Mouse (Mus musculus) lung, adult 18-20 months (tissue): Measurements from ENCODE around the gene Lnx2.

Experiments
- DNase-seq, 2 experiments: peaks; one replicate each; pipeline ENCODE4 v3.0.0; 2022; ENCODE audit warnings: mixed read lengths in 2 of 2

The Lnx2 gene

DNA sequence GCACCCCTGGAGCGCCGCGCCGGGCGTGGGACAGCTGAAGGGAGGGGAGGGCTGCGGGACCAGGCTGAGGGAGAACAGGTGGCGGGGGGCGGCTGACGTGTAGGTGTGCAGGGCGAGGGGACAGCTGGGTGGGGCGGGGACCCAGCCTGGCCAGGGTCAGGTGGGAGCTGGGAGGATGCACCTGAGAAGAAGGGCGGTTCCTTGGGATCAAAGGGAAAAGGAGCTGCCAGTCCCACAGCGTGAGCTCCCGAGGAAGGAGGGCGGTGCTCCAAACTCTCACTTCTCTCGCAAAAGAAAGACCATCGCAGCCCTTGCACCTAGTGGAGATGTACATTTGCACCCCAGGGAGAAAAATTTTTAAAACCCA is 396 bp upstream of the Lnx2 start, which contains the start of gene Polr1d:
Polr1d (plus strand) TSS at position 252 of the 367 bp plus-strand sequence.
- no peak for DNase-seq

DNA sequence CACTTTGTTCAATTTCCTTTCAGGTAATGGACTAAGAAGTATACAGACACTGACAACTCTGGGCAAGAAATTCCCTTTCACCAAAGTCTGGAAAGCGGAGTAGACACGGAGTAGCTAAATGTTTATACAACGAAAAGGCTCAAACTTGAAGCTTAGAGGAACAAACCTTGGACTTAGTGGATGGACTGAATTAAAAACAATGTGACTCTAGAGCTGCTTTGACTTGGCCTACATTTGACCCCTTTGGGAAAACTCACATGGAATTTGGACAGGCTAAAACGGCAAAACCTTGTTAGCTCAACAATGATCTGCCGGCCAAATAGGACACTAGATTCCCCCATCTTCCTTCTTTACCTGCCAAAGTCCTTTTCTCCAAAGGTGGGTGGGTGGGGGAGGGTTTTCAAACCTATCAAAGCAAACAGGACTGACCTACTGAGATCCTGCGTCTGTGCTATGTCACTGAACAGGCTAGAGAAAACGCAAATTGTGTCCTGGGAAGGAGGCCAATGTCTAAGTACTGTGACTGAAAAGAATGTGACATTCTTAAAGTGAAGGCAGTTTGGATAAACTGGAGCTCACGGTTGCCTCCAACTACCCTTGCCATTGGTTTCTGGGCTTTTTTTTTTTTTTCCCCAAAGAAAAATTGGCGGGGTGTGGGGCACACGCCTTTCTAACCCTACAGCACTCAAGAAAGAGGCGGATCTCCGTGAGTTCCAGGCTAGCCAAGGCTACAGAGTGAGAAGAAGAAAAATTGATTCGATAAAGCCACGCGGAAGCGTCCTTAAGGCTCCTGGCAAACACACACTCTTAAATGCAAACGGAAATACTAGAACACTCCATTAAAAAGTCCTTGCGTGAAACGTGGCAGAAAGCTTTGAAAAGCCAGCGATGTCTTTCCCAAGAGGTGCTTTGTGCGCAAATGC is 1.0 kb downstream of the Lnx2 start:
- DNase-seq, result peak; percentile 55 to 80

DNA sequence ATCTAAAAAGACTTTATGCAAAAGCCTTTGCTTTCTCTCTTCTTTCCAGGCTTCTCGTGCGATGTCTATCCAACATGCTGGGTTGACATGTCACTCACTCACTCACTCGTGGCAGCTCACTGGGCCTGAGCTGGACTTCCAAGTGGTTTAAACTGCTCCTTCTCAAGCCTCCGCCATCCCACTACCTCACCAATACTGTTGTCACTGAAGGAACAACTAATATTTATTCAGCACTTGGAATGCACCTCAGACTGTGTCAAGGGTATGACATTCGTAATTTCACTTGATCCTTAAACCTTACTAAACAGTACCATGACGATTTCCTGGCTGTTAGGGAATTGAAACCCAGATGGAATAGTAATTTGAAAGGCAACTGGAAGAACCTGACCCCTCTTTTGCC is 2.6 kb downstream of the Lnx2 start:
- DNase-seq, result peak; percentile 77 to 85

DNA sequence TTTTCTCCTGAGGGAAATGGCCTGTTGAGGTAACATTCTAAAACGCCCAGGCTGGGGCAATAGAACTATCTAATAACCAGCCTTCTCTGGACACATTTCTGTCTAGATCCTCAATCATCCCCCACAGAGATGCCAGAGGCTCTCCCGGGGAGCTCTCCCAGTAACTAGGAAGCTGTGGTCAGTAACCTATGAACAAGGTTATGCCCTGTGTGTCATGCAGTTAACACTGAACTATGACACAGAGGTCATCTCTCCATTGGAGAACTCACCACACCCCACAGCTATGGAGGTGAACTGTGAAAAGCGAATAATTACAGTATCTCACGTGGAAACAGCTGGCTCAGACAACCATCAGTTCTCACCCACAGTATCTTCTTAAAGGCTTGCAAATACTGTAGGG is 4.5 kb downstream of the Lnx2 start:
- DNase-seq, result no peak

DNA sequence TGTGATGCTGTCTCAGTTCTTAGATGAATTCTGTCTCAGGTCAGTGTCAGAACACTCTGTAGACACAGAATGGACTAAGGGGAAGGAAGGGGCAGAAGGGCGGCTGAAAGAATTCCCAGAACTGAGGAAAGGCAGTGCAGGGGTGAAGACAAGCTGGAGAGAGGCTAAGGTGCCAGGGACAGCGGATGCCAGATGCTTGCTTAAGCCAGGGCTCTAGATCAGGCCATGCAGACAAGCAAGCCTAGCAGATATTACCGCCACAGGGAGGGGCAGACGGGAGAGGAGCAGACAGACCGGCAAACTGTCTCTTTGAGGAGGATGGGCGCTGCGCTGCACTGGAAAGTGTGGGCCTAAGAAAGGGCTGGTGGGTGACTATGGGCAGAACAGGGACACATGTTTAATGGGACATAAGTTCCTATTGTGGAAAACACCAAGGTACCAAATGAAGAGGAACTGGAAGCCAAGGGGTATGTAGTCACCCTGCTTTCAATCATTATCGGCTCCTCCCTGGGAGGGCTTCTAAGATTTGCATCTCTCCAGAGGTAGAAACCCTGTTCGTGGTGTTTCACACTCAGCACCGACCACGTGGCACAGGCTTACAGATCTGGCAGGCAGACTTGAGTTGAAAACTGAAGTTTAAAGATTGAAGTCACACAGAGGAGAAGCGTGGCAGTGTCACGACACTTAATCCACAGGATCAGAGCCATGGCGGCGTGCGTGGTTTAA is 5.4 kb downstream of the Lnx2 start:
- DNase-seq, result peak; percentile 46 to 58

DNA sequence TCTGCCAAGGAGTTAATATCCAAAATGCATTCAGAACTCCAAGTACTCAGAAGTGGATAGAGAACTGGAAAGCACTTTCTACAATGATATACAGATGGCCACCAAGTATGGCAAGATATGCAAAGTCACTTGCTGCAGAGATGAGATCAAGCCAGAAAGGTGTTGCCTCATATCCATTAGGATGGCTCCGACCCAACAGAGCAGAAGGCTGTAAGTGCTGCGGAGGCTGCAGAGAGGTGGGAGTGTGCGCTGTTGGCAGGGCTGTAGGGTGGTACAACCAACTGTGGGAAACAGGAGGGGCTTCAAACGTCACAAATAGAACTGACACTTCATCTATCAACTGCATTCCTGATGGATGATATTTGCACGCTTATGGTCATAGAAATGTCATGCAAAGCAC is 7.5 kb downstream of the Lnx2 start:
- DNase-seq, result peak in 1 of 2 experiments; percentile 43

DNA sequence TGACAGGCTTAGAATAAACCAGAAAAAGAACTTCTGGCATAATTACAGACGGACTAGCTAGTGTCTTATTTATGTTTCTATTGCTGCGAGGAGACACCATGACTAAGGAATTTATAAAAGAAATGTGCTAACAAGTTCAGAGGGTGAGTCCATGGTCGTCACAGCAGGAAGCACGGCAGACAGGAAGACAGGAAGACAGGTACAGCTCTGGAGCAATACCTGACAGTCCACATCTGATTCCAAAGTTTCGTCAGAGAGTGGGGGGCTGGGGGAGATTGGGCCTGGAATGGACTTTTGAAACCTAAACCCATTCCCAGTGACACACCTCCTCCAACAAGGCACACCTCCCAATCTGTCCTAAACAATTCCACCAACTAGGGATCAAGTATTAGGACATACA is 9.4 kb downstream of the Lnx2 start:
- DNase-seq, result no peak

DNA sequence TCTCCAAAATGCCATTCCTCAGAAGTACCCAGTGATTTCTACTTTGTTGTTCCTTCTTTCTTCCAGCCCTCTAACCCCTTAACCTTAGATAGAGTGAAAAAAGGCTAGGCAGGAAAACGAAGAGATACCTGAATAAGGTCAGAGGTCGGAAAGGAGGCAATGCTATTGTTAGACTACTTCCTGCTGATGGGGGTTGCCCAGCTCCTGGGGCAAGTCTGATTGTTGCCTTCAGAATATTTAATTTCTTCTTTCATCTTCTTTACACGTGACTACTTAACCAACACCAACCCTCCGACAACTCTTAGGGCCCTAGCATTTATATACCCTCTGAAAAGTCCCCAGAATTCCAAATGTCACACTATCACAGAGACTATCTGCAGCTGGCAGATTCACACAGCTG is 10.3 kb downstream of the Lnx2 start:
- DNase-seq, result no peak

DNA sequence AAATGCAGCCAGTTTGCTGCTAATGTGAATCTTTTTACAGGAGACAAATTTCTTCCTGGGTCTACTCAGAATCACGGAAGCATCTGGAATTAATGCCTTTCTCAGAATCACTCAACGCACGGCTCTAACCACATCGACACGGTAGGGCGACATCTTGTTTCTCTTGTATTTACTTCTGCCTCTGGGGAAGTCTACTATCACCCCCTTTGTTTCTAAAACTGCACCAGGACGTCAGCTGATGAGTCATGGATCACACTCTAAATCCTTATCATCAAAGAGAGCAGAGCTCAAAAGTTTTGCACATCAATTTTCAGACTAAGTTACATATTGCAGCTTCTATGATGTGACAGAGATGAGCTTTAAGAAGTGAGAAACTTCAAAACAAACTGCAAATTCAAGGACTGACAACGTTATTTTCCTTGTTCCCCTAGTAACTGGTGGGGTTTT is 13.1 kb downstream of the Lnx2 start:
- DNase-seq, result no peak

DNA sequence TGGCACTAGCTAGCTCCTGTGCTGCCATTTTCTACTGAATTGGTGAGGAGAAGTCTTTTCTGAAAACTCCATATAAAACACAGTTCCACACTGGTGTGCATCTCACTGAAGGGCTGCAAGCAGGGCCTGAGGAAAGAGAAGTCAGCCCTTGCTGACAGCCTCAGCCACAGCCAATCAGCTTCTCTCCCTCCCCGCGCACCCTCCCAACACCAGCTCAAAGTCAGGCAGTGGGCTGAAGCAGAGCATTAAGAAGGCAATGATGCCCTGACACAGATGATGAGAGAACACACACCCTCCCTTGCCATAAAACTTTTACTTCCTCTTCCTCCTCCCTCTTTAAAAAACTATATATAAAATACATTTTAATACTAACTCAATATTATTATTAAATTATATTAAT is 16.4 kb downstream of the Lnx2 start:
- no peak for DNase-seq

DNA sequence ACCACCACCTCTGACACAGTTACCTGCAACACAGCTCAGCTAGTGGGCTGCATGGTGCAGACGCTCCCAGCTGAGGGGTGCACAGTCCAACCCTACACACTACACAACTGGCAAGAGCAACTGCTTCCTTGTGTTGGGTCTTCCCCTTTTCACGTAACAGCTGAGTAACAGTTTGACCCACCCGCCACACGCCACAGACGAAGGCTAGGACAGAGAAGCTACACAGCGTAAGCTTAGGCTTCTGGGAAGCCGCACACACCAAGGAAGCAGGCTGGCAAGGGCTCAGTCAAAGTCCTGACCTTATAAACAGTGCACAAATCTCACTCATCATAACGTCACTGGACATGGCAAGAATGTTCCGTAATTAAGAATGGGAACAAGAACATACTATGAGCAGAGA is 17.1 kb downstream of the Lnx2 start:
- peak in 1 of 2 experiments; percentile 57 for DNase-seq

DNA sequence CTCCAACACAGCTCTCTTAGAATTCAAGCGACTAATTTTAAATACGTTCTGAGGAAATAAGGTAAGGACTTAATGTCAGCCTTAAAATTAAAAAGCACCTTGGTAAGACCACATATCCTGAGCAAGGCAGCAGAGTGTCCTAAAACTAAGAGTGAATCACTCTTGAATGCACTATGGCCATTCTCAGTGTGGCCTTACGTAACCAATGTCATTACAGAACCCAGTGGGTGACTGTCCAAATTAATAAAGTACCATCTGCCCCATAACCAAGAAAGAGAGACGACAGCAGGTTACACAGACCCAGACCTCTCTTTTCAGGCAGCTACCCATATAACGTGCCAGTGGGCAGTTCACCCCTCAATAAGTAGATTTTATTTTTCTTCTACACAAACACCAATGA is 17.7 kb downstream of the Lnx2 start:
- DNase-seq, result no peak

DNA sequence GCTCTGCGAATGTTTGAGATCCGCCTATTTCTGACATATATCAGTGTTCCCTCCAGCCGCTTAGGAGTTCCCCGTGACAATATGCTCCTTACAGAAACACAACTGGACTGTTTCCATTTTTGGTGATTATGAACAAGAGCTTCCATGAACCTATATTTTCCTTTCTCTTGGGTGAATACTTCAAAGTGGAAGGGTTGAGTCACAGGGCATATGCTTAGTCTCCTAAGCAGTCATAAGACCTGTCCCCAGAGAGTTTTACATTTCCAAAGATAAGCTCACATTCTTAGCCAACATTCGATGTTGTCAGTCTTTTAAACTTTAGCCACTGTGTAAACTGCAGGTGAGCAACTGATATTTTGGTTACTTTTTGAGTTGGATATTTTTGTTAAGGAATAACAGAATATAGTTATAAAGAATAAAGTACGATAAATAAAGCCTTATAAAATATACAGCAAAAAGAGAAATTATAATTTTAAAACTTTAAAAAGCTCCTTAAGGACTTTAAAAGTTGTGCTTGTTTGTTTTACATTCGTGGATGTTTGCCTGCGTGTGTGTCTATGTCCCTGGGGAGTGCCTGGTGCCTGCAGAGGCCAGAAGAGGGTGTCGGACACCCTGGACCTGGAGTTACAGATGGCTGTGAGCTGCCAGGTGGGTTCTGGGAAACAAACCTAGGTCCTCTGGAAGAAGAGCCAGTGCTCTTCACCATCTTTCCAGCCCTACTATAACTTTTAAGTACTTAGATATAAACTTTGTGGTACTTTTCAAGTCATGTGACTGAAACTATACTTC is 18.6 kb downstream of the Lnx2 start:
- no peak for DNase-seq

DNA sequence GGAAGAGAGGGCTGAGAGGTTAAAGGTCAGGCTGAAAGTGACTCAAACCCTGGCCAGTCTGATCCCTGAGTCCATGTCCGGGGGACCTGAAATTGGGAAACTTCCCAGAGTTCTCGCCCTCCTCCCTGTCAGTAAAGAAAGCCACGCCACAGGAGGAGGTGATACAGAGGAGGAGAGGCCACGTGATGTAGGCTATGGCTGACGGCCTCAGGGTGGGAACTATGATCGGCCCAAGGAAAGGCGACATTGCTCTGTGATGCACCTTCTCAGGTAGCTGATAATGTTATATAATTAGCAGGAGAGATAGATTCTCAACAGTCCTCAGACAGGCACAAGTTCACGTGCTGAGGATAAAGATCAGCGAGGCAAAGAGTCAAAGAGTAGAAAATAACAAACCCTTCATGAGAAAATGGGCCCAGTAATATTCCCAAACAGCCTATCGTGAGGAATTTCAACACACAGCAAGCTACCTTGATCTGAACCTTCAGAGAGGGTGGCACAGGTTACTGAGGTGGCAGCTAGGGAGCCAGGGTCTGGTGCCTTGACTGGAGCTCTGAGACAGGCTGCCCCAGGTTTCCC is 19.6 kb downstream of the Lnx2 start:
- DNase-seq, result no peak

DNA sequence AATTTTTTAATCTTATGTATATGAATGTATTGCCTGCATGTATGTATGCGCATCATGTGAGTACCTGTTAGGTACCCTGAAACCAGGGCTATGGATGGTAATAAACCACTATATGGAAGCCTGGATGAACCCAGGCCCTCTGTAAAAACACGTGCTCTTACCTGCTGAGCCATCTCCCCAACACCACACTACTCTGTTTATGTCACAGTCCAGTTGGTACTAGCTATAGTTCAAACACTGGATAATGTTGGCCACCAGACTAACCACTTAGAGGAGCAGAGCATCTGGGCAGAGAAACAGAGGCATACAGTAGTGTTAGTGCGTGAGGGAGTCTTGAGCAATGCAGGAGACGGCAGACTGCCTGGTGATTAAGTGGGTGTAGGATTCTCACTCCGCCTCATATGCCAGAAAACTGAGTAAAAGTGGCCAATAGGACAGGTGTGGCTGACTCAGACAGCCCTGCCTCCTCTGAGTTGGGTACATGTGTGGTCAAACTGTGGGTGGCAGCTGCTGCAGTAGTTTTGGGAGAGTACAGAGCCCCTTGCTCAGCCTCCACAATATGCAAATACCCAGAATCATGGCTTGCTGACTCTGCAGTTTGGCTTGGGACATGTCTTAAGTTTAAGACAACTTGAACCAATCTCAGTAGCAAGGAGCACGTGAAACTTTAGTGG is 20.7 kb downstream of the Lnx2 start:
- DNase-seq, result no peak

DNA sequence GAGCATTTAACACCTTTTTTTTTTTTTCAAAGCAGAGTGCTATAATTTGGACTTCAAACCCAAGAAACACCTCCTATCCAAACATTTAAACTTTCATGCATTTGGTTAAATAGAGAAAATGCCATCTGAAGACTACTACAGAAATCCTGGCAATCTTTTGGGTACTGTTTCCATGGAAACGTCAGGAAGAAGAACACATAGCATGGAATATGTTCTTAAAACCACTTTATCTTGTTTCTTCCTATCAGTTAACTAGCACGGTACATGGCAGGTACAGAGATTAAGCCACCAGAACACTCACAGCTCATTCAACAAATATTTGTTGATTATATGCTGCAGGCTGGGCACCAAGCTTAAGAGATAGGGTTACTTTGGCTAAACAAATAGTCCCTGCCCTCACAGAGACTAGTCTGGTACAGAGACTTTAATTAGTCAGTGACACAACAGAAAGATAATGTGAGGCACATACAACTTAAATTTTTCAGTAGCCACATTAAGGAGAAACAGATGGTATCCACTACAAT is 21.6 kb downstream of the Lnx2 start:
- DNase-seq, result no peak

DNA sequence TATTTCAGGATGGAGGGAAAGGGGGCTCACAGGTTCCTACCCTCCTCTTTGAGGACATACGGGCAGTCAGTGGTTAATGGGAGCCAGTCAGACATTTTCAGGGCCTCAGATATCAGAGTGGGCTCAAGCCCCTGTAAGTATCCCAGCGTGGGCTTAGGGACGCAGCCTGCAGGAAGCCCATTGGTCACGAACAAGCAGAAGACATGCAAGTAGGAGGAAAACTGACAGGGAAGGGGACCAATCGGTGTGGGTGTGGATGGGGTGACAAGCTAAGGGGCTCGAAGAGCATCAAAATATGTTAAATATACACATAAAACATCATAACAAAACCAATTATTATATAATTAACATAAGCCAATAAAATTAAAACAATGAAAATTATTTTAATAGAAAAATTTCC is 22.1 kb downstream of the Lnx2 start:
- no peak for DNase-seq

DNA sequence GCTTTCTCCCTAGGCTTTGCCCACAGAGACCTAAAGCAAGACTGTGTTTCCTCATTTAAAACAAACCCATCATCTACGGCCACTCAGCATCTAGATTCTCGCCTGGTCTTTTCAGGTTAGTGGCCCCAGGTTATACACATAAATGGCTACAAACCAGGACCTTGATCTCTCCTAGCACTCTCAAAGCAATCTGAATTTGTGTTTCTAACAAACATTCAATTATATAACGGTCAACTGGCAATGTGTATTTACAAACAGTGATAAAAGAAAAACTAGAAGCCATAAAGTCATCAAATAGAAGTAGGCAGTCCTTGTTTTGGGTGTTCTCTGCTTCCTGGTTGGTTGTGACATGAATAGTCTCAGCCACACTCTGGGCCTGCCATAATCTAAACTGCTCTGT is 22.9 kb downstream of the Lnx2 start:
- DNase-seq, result no peak

DNA sequence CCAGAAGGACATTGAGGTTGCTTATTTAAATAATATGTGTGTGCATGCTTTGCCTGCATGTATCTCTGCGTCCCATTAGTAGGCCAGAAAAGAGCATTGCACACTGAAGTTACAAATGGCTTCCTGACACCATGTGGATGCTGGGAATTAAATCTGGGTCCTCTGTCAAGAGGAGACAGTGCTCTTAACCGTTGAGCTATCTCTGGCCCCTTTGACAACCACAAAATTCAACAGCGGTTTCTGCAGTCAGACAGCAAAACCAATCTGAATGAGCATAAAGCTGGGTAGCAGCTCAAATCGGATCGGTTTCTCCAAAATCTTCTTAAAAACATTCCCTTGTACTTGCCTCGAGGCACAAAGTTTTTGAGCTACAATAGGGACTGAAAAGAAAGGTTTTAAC is 23.3 kb downstream of the Lnx2 start:
- DNase-seq, result no peak

DNA sequence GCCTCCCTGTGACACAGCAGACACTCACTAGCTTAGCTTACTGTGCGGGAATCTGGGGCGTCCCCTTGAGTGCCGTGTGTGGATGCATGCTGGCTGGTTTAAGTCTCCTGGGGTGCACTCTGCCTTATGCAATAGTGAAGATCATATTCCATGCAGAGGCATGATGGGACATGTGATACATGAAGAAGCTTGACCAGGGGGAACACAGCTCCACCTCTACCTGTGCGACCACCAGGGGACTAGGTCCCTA is 24.2 kb downstream of the Lnx2 start:
- DNase-seq, result no peak

DNA sequence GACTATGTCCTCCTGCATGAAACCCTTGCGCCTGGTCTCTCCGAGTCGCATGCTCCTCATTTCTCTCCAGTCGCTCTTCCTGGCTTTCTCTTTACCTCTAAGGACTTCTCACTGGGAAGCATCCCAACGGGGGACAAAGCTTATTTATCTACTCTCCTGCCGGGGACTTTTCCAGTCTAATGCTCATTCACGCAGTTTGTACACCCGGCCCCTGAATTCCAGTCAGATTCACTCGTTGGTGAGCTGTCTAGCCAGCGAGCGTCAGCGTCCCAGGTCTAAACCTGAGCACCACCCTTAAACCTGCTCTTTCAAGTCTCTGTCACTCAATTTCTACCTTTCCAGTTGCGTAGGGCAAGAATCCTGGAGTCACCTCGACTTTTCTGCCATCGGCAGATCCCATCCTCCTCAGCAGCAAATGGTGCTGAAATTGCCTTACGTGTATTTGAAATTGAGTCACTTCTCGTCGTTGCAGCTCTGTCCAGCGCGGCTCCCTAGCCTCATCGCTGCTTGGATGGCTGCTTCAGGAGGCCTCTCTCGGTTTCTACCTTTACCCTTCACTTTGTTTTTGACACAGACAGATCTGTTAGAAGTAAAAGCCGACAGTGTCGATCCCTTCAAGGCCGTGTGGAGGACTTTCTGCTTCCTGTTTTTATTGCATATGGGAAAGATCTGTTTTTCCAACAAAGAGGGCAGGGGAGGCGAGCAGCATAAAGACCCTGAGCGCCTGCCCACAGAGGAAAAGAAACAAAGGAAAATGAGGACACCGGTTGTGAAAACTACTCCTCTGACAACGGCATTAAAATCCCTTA is 24.7 kb downstream of the Lnx2 start:
- DNase-seq, result no peak
